Mouse (Mus musculus): ENCODE results near the gene Cope. TPM values are rescaled to one million over a fixed set of nuclear protein-coding genes. Genes with fewer than 3 reads are reported as not detected.

Cope gene
- total and polyA plus RNA-seq, 2 experiments from 2014 or later = 154 to 295 TPM

GRCm38 (mm10) chr8:70268311-70268710 lies 34.0 kb upstream of the Cope start:
- Histone ChIP-seq H3K27me3 (ENCODE audit: control insufficient read depth, insufficient read depth, low read length) (no peaks in the 10 kb centered on the region), H3K9ac (replicated peaks; ENCODE audit: low read depth, low read length) (no peak overlapping the region), H3K4me3 (ENCODE audit: low read depth, low read length) (no peak overlapping the region), H3K9me3 (replicated peaks; ENCODE audit: control insufficient read depth, low read length) (no peaks in the 10 kb centered on the region), H3K4me1 (ENCODE audit: control insufficient read depth, insufficient read depth) (peaks cover 7% of the 10 kb centered on the region; the same call in 1 of the 2 replicates), H3K4me2 (ENCODE audit: low read depth, low read length) (no peak overlapping the region), H3K27ac (ENCODE audit: low read depth) (peak overlapping the region; percentile 15; the same call in 1 of the 2 replicates), H3K36me3 (replicated peaks; ENCODE audit: control insufficient read depth, insufficient read depth, low read length) (peaks cover 21% of the 10 kb centered on the region)
- ATAC-seq (ENCODE audit: insufficient read depth, low read depth) (no peak), DNase-seq (ENCODE audit: low spot score) (no peak)
- TF ChIP-seq CTCF (IDR thresholded peaks at IDR 0.05; ENCODE audit: low read depth) (no peak), EP300 (IDR thresholded peaks at IDR 0.05; ENCODE audit: low read depth) (no peak)
- 65% methylated on average over 5 of the region's 5 CpGs for WGBS

DNA sequence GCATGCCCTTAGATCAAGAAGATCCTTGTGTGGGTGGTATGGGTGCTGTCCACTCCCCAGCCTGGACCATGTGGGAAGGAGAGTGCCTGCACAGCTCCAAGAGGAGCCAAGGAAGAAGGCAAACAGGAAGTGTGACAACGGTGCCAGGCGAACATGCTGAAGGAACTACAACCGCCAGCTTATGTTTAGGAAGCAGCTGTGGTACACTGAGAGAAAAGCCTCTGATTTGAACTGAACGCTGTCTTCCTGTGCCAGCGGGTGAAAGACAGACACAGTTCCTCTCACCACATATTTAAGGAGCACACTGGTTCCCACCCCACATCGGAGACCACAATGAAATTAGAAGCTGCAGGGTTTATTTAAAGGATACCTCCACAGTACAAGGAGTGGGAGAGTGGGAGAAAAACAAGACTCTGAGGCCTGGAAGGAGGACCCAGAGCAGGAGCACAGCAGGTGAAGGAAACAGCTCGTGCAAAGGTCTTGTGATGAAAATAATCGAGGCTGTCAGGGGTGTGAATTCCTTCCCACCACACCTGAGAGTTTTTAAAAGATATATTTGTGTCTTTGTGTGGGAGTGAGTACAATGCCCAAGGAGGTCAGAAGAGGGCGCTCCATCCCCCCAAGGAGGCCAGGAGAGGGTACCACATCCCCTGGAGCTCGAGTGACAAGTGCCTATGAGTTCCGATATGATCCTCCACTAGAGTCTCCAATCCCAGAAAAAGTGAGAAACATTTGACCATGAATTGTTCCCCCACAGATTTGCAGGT lies 33.3 kb upstream of the Cope start:
- Histone ChIP-seq H3K36me3 (replicated peaks; ENCODE audit: control insufficient read depth, insufficient read depth, low read length) (peaks cover 17% of the 10 kb centered on the region), H3K4me3 (ENCODE audit: low read depth, low read length) (no peak overlapping the region), H3K27ac (ENCODE audit: low read depth) (0 out of 2 replicates have a peak overlapping the region, but pooled peaks have one; percentile 15), H3K4me1 (ENCODE audit: control insufficient read depth, insufficient read depth) (peaks cover 7% of the 10 kb centered on the region; the same call in 1 of the 2 replicates), H3K9me3 (replicated peaks; ENCODE audit: control insufficient read depth, low read length) (no peaks in the 10 kb centered on the region), H3K27me3 (ENCODE audit: control insufficient read depth, insufficient read depth, low read length) (no peaks in the 10 kb centered on the region), H3K9ac (replicated peaks; ENCODE audit: low read depth, low read length) (no peak overlapping the region), H3K4me2 (ENCODE audit: low read depth, low read length) (no peak overlapping the region)
- ATAC-seq (ENCODE audit: insufficient read depth, low read depth) (peak; percentile 12; the same call in 1 of the 2 replicates), DNase-seq (ENCODE audit: low spot score) (no peak)
- TF ChIP-seq EP300 (IDR thresholded peaks at IDR 0.05; ENCODE audit: low read depth) = no peak
- TF ChIP-seq CTCF (IDR thresholded peaks at IDR 0.05; ENCODE audit: low read depth) = peak; percentile 43
- WGBS = 46% methylated on average over 11 of the region's 11 CpGs

DNA sequence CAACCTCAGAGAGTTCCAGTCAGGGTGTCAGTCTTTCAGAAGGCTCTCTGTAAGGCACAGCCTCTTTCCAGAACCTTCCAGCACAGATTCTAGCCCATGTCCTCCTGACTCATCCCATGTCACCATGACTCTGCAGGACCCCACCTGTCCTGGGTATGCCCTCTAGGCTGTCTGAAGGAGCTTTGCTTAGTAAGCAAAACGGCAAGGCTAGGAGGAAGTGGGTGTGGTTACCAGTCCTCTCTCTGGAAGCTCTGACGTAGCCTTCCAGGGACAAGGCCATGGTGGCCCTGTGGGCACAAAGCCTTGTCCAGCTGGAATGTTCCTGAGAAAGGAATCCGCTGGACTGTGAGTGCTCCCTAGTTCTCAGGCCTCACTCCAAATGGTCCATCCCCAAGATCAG lies 29.4 kb upstream of the Cope start:
- Histone ChIP-seq H3K36me3 (replicated peaks; ENCODE audit: control insufficient read depth, insufficient read depth, low read length) (no peaks in the 10 kb centered on the region), H3K27ac (ENCODE audit: low read depth) (no peak overlapping the region), H3K9me3 (replicated peaks; ENCODE audit: control insufficient read depth, low read length) (no peaks in the 10 kb centered on the region), H3K27me3 (ENCODE audit: control insufficient read depth, insufficient read depth, low read length) (no peaks in the 10 kb centered on the region), H3K4me3 (ENCODE audit: low read depth, low read length) (no peak overlapping the region), H3K4me2 (ENCODE audit: low read depth, low read length) (no peak overlapping the region), H3K4me1 (ENCODE audit: control insufficient read depth, insufficient read depth) (peaks cover 7% of the 10 kb centered on the region; the same call in 1 of the 2 replicates), H3K9ac (replicated peaks; ENCODE audit: low read depth, low read length) (no peak overlapping the region)
- ATAC-seq (ENCODE audit: insufficient read depth, low read depth) = peak; percentile 26; the same call in 1 of the 2 replicates
- DNase-seq (ENCODE audit: low spot score) = no peak
- WGBS = 49% methylated on average over 3 of the region's 3 CpGs
- no peak for TF ChIP-seq EP300 (IDR thresholded peaks at IDR 0.05; ENCODE audit: low read depth)
- TF ChIP-seq CTCF (IDR thresholded peaks at IDR 0.05; ENCODE audit: low read depth) = no peak

GRCm38 (mm10) chr8:70274350-70274749 lies 28.0 kb upstream of the Cope start:
- Histone ChIP-seq H3K27me3 (ENCODE audit: control insufficient read depth, insufficient read depth, low read length) (no peaks in the 10 kb centered on the region), H3K9me3 (replicated peaks; ENCODE audit: control insufficient read depth, low read length) (no peaks in the 10 kb centered on the region), H3K27ac (ENCODE audit: low read depth) (no peak overlapping the region), H3K9ac (replicated peaks; ENCODE audit: low read depth, low read length) (no peak overlapping the region), H3K4me2 (ENCODE audit: low read depth, low read length) (no peak overlapping the region), H3K4me3 (ENCODE audit: low read depth, low read length) (no peak overlapping the region), H3K4me1 (ENCODE audit: control insufficient read depth, insufficient read depth) (peaks cover 15% of the 10 kb centered on the region), H3K36me3 (replicated peaks; ENCODE audit: control insufficient read depth, insufficient read depth, low read length) (no peaks in the 10 kb centered on the region)
- TF ChIP-seq CTCF (IDR thresholded peaks at IDR 0.05; ENCODE audit: low read depth) (no peak), EP300 (IDR thresholded peaks at IDR 0.05; ENCODE audit: low read depth) (no peak)
- no peak for ATAC-seq (ENCODE audit: insufficient read depth, low read depth)
- no peak for DNase-seq (ENCODE audit: low spot score)

GRCm38 (mm10) chr8:70276476-70276875 lies 25.8 kb upstream of the Cope start:
- no peaks in the 10 kb centered on the region for H3K36me3 ChIP-seq (replicated peaks; ENCODE audit: control insufficient read depth, insufficient read depth, low read length)
- ATAC-seq (ENCODE audit: insufficient read depth, low read depth) (peak; percentile 79), DNase-seq (ENCODE audit: low spot score) (peak; percentile 62)
- H3K4me1 ChIP-seq (ENCODE audit: control insufficient read depth, insufficient read depth) = peaks cover 17% of the 10 kb centered on the region
- H3K9ac ChIP-seq (replicated peaks; ENCODE audit: low read depth, low read length) = no peak overlapping the region
- TF ChIP-seq EP300 (IDR thresholded peaks at IDR 0.05; ENCODE audit: low read depth) (peak; percentile 98), CTCF (IDR thresholded peaks at IDR 0.05; ENCODE audit: low read depth) (no peak)
- no peaks in the 10 kb centered on the region for H3K9me3 ChIP-seq (replicated peaks; ENCODE audit: control insufficient read depth, low read length)
- H3K4me3 ChIP-seq (ENCODE audit: low read depth, low read length) = no peak overlapping the region
- H3K27me3 ChIP-seq (ENCODE audit: control insufficient read depth, insufficient read depth, low read length) = no peaks in the 10 kb centered on the region
- WGBS = 66% methylated on average over 3 of the region's 3 CpGs
- no peak overlapping the region for H3K4me2 ChIP-seq (ENCODE audit: low read depth, low read length)
- peak overlapping the region; percentile 74 for H3K27ac ChIP-seq (ENCODE audit: low read depth)
